Mouse (Mus musculus) olfactory bulb, adult 2 months (tissue): ENCODE data around the gene Ripk3. TPM values are rescaled to one million over a fixed set of nuclear protein-coding genes. Genes with fewer than 3 reads are reported as not detected.
A peak's percentile ranks its signal among the peaks of the same experiment; 100 is the strongest.

Source experiments
- H3K27ac ChIP-seq: fragments of 200-500 bp; 2 replicates; pipeline ENCODE4 v1.5.1; 2012; ENCODE audit warnings: low read depth, low read length; ENCODE audit not compliant: insufficient read depth
- H3K4me1 ChIP-seq: fragments of 200-500 bp; 2 replicates; pipeline ENCODE4 v1.6.1; 2012; ENCODE audit warnings: low read length; ENCODE audit not compliant: control insufficient read depth, insufficient read depth
- H3K4me3 ChIP-seq: fragments of 200-500 bp; 2 replicates; pipeline ENCODE4 v1.5.1; 2012; ENCODE audit warnings: mild to moderate bottlenecking, low read depth, low read length, moderate library complexity; ENCODE audit not compliant: insufficient read depth
- CTCF ChIP-seq: fragments of 200-500 bp; IDR thresholded peaks from 2 replicates; pipeline ENCODE4 v1.5.1; 2012; ENCODE audit warnings: low read depth, mild to moderate bottlenecking, low read length, moderate library complexity; ENCODE audit not compliant: insufficient read depth
- POLR2A ChIP-seq: fragments of 200-500 bp; IDR thresholded peaks from 2 replicates; pipeline ENCODE4 v1.6.1; 2012; ENCODE audit warnings: mild to moderate bottlenecking, low read depth, low read length, moderate library complexity; ENCODE audit not compliant: insufficient read depth
- WGBS: fragments of 180-500 bp; shearing (Covaris S2); methylation state at CpG from one replicate; pipeline ENCODE4 v1.1.7; 2018; 5-methylcytosine and 5-hydroxymethylcytosine counted together
- polyA plus RNA-seq: library from polyadenylated mRNA; stranded (reverse); fragments of >200 nt; gene quantifications from 2 replicates; pipeline ENCODE4 v1.2.4, GENCODE M21; 2012; ENCODE audit warnings: low replicate concordance; ENCODE audit not compliant: missing spikeins, insufficient read depth, insufficient read length

Ripk3 gene
- polyA plus RNA-seq, 1 experiment: not detected

GRCm38 (mm10) chr14:55826142-55826541 is 37.5 kb upstream of the Ripk3 start:
- H3K4me1 ChIP-seq: peaks cover 31% of the 10 kb centered on the region
- 12% methylated on average over 15 of the region's 15 CpGs for WGBS
- H3K4me3 ChIP-seq: no peak overlapping the region
- TF ChIP-seq POLR2A: no peak
- no peak for TF ChIP-seq CTCF
- H3K27ac ChIP-seq: no peak overlapping the region

DNA sequence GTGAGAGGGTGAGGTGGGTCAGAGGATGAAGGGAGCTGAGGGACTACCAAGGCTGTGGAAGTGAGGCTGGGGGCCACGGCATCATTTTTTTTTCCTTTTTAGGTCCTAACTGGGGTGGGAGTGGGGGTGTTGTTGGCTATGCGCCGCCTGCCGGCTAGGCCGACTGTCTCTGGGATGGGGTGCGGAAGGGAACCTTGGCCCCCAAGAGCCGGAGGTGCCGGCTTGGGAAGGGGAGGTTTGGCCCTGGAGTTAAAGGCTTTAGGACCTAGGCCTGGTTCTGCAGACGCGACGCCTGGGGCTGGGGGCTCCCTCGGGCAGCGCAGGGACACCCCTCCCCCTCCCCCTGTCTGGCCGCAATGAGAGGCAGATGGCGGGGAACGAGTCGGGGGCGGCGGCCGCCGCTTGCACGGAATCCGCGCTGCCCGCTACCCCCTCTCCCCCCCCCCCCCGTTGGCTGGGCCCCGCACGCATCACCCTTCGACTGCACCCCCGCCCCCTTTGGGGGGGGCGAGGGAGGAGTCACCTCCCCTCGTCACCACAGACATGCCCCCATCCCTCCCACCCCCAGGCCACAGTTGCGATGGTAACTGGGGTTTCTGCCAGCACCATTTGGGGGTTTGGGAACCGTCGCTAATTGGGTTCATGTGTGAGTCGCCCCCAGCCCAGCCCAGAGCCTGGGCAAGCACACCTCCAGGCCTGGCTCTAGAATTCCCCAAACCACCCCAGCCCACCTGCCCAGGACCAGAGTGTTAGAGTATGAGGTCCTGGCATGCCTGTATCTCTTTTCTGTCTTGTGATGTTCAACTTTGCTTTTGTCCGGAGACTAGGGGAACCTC is 36.8 kb upstream of the Ripk3 start:
- 3% methylated on average over 28 of the region's 37 CpGs for WGBS
- H3K27ac ChIP-seq: no peak overlapping the region
- TF ChIP-seq CTCF (0 out of 2 replicates have a peak, but pooled peaks have one; percentile 0), POLR2A (no peak)
- H3K4me1 ChIP-seq: peaks cover 31% of the 10 kb centered on the region
- H3K4me3 ChIP-seq: peak overlapping the region; percentile 36

GRCm38 (mm10) chr14:55824481-55825215 is 36.0 kb upstream of the Ripk3 start:
- Histone ChIP-seq H3K27ac (no peak overlapping the region), H3K4me3 (peak overlapping the region; percentile 36), H3K4me1 (peaks cover 31% of the 10 kb centered on the region)
- WGBS: 7% methylated on average over 32 of the region's 32 CpGs
- TF ChIP-seq CTCF (0 out of 2 replicates have a peak, but pooled peaks have one; percentile 3), POLR2A (no peak)

GRCm38 (mm10) chr14:55824001-55824480 is 35.4 kb upstream of the Ripk3 start:
- TF ChIP-seq POLR2A (no peak), CTCF (0 out of 2 replicates have a peak, but pooled peaks have one; percentile 2)
- Histone ChIP-seq H3K4me3 (peak overlapping the region; percentile 40), H3K4me1 (peaks cover 31% of the 10 kb centered on the region), H3K27ac (no peak overlapping the region)
- 35% methylated on average over 10 of the region's 10 CpGs for WGBS

DNA sequence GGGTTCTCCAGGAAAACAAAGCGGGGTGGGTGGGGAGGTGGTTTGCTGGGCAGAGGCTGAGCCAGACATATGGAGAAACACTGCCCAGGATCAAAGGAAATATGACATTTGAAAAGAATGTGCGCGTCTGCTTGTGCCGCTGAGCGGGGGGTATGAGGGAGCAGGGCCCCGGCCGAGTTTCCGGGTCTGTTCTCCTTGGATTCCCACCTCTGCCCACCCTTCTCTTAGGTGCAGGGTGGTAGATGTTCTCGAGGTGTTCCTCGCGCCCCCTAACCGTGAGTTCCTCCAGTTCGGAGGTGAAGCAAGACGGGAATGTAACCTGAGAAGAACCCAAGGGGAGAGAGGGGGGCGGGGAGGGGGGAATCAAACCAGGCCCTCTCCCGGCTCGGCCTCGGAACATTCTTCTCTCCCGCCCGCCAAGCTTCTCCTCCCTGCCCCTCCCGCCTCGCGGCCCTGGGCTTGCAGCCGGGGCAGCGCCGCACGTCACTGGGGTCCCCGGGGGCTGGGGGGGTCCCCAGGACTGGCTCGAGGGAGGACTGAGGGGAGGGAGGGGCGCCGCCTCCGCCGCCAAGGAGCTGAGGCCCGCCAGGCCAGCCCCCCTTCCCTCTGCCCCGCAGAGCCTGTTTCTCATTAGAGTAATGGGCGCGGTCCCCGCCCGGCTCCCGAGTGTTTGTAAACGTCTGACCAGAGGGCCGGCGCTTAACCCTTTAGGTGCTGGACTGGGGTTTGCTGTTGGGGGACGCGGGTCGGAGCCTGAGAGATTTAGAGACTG is 34.5 kb upstream of the Ripk3 start, which contains the start of gene Nfatc4:
Gene Nfatc4 (plus strand): TSS at position 154 of the 772 bp plus-strand sequence.
- no peak for TF ChIP-seq CTCF
- WGBS: under 1% methylated on average over 46 of the region's 46 CpGs
- no peak within 1 kb of the TSS for H3K27ac ChIP-seq

DNA sequence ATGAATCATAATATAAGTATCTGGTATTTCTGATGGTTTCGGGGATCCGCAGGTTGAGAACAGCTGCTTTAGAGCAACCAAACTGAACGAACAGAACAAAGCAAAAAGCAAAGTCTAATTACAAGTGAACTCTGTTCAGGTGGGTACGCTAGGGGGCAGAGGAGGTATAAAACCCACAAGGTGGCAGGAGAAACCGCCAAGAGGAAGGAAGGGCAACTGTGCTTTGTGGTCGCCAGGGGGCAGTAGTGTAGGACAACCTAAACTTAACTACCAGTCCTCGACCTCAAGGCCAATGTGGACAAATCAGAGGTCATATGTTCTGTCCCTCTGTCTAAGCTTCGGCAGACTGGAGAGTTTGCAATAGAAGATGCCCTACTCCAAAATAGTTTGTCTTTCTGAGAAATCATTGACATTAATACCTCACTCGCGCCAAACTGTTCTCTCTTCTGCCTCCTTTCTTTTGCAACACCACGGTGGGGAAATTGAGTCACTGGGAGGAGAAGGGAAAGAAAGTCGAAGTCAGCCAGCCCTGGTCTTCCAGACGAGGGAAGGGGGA is 33.8 kb upstream of the Ripk3 start:
- Histone ChIP-seq H3K4me3 (no peak overlapping the region), H3K4me1 (peaks cover 31% of the 10 kb centered on the region), H3K27ac (no peak overlapping the region)
- WGBS: 6% methylated on average over 13 of the region's 13 CpGs
- TF ChIP-seq CTCF: peak; percentile 56
- TF ChIP-seq POLR2A: no peak

More for the DNA sequence above, 34.5 kb upstream of the Ripk3 start, which contains the start of gene Nfatc4:
- peak within 1 kb of the TSS; percentile 40 for H3K4me3 ChIP-seq
- H3K4me1 ChIP-seq: peaks cover 31% of the 10 kb centered on the region

GRCm38 (mm10) chr14:55820576-55820975 is 31.9 kb upstream of the Ripk3 start:
- WGBS: 87% methylated on average over 9 of the region's 9 CpGs
- H3K27ac ChIP-seq: no peak overlapping the region
- TF ChIP-seq CTCF: no peak
- no peak for TF ChIP-seq POLR2A
- H3K4me1 ChIP-seq: peaks cover 23% of the 10 kb centered on the region
- H3K4me3 ChIP-seq: no peak overlapping the region

GRCm38 (mm10) chr14:55819845-55820405 is 31.3 kb upstream of the Ripk3 start:
- H3K4me1 ChIP-seq: peaks cover 22% of the 10 kb centered on the region
- WGBS: 86% methylated on average over 7 of the region's 7 CpGs
- no peak for TF ChIP-seq CTCF
- no peak for TF ChIP-seq POLR2A
- no peak overlapping the region for H3K4me3 ChIP-seq
- H3K27ac ChIP-seq: no peak overlapping the region

DNA sequence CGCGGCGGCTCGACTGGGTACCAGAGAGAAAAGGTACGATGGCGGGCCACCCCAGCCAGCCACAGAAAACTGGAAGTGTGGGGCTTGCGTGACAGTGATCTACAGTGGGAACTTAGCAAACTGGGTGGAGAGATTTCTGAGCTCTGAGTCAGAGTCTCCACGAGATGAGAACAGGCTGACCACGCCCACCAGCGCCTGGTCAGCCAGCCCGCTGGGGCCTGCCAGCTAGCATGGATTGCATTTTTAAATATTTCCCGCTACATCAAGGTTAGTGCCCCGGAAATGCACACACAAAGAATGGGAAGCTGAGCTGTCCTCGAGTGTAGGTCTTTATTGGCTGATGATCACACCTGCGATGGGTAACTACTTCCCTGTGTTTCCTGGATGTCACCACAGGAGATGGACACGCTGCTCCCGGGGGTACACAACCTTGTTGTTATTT is 26.7 kb upstream of the Ripk3 start:
- WGBS: 23% methylated on average over 17 of the region's 17 CpGs
- Histone ChIP-seq H3K4me1 (peaks cover 6% of the 10 kb centered on the region), H3K4me3 (peak overlapping the region; percentile 21), H3K27ac (no peak overlapping the region)
- TF ChIP-seq POLR2A (no peak), CTCF (no peak)
